Mouse (Mus musculus): ENCODE measurements around the gene Popdc2. TPM values are rescaled to one million over a fixed set of nuclear protein-coding genes. Genes with fewer than 3 reads are reported as not detected.
A peak's percentile ranks its signal among the peaks of the same experiment; 100 is the strongest.

The Popdc2 gene
- total and polyA plus RNA-seq, 3 experiments = 17.5 to 45.4 TPM; not detected in 1

DNA sequence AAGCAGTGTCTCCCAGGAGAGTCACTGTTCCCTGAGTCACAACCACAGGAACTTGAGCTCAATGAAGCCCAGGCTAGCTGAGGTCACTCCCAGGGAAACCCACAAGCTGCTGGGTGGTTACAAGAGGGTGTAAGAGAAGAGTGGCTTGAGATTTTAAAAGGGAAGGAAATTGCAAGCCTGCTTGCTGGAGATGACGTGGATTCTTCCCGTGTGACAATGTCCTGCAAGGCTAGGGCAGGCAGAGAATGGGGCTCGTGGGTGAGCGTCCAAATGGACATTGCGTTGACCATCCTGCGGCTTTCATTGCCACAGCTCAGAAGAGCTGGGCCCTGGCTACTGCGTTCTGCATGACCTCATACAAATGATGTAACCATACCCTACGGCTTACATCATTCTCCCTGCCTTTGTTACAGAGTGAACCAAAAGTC is 32.2 kb downstream of the Popdc2 start:
- Histone ChIP-seq H3K4me3 (ENCODE audit: control insufficient read depth in 1 of 2, insufficient read depth in 1 of 2, low read depth in 2 of 2, low read length in 2 of 2) (no peak overlapping the region), H3K27me3 (ENCODE audit: control insufficient read depth in 1 of 2, insufficient read depth in 2 of 2, low read length in 2 of 2) (no peaks in the 10 kb centered on the region), H3K79me2 (ENCODE audit: control insufficient read depth, insufficient read depth, low read length, poor library complexity) (no peaks in the 10 kb centered on the region), H3K9me3 (replicated peaks; ENCODE audit: insufficient read depth, low read length) (no peaks in the 10 kb centered on the region), H3K4me1 (ENCODE audit: control insufficient read depth in 1 of 2, insufficient read depth in 2 of 2, low read length in 2 of 2) (peaks cover 7 to 23% of the 10 kb centered on the region in 2 experiments), H3K9ac (ENCODE audit: control insufficient read depth, low read depth, low read length, poor library complexity, severe bottlenecking) (no peak overlapping the region), H3K27ac (ENCODE audit: control insufficient read depth, low read depth, low read length) (no peak overlapping the region), H3K36me3 (ENCODE audit: control insufficient read depth in 1 of 2, insufficient read depth in 2 of 2, low read length in 2 of 2) (peaks cover 0 to 20% of the 10 kb centered on the region in 2 experiments; a peak in 2 of 4 replicates)
- DNase-seq (ENCODE audit: low read depth, low spot score) = no peak
- no peak for TF ChIP-seq CTCF (IDR thresholded peaks at IDR 0.05 in 2 of 3, conservative IDR thresholded peaks at IDR 0.05 in 1 of 3; ENCODE audit: control insufficient read depth in 1 of 3, insufficient read depth in 1 of 3, low read depth in 2 of 3, low read length in 3 of 3, poor library complexity in 1 of 3, severe bottlenecking in 1 of 3)
- no peak for TF ChIP-seq MAX (IDR thresholded peaks at IDR 0.05; ENCODE audit: low read length)
- no peak for TF ChIP-seq ELF1 (IDR thresholded peaks at IDR 0.05; ENCODE audit: low read depth, low read length)
- no peak for TF ChIP-seq POLR2AphosphoS5 (IDR thresholded peaks at IDR 0.05; ENCODE audit: borderline replicate concordance, low read depth, low read length)
- no peak for TF ChIP-seq NRF1 (IDR thresholded peaks at IDR 0.05; ENCODE audit: insufficient read depth, low read depth, low read length, poor library complexity, severe bottlenecking)
- TF ChIP-seq HCFC1 (IDR thresholded peaks at IDR 0.05; ENCODE audit: low read depth, low read length) = no peak
- TF ChIP-seq POLR2A (IDR thresholded peaks at IDR 0.05; ENCODE audit: control insufficient read depth in 1 of 2, insufficient read depth in 1 of 2, low read depth in 1 of 2, low read length in 2 of 2, poor library complexity in 1 of 2) = no peak
- no peak for TF ChIP-seq MYB (IDR thresholded peaks at IDR 0.05; ENCODE audit: low read depth, low read length)
- no peak for TF ChIP-seq MEF2A (IDR thresholded peaks at IDR 0.05; ENCODE audit: extremely low read depth, insufficient replicate concordance, low read depth, low read length, poor library complexity, severe bottlenecking)
- TF ChIP-seq ZNF384 (IDR thresholded peaks at IDR 0.05; ENCODE audit: low read depth, low read length) = no peak
- no peak for TF ChIP-seq E2F4 (IDR thresholded peaks at IDR 0.05; ENCODE audit: borderline replicate concordance, low read depth, low read length)
- TF ChIP-seq NELFE (IDR thresholded peaks at IDR 0.05; ENCODE audit: low read depth, low read length) = no peak
- TF ChIP-seq TBP (IDR thresholded peaks at IDR 0.05; ENCODE audit: low read depth, low read length) = no peak
- TF ChIP-seq GATA1 (IDR thresholded peaks at IDR 0.05; ENCODE audit: low read depth, low read length) = no peak
- no peak for TF ChIP-seq GABPA (IDR thresholded peaks at IDR 0.05; ENCODE audit: low read depth, low read length)
- TF ChIP-seq MAZ (IDR thresholded peaks at IDR 0.05; ENCODE audit: low read depth, low read length) = no peak

GRCm38 (mm10) chr16:38395060-38395730 is 33.2 kb downstream of the Popdc2 start:
- no peak overlapping the region for H3K4me3 ChIP-seq (ENCODE audit: control insufficient read depth in 1 of 2, insufficient read depth in 1 of 2, low read depth in 2 of 2, low read length in 2 of 2)

More at GRCm38 (mm10) chr16:38395060-38395730, 33.2 kb downstream of the Popdc2 start:
- Histone ChIP-seq H3K79me2 (ENCODE audit: control insufficient read depth, insufficient read depth, low read length, poor library complexity) (no peaks in the 10 kb centered on the region), H3K36me3 (ENCODE audit: control insufficient read depth in 1 of 2, insufficient read depth in 2 of 2, low read length in 2 of 2) (peaks cover 0 to 20% of the 10 kb centered on the region in 2 experiments; a peak in 2 of 4 replicates), H3K4me1 (ENCODE audit: control insufficient read depth in 1 of 2, insufficient read depth in 2 of 2, low read length in 2 of 2) (peaks cover 7 to 23% of the 10 kb centered on the region in 2 experiments), H3K27ac (ENCODE audit: control insufficient read depth, low read depth, low read length) (peak overlapping the region; percentile 33), H3K9ac (ENCODE audit: control insufficient read depth, low read depth, low read length, poor library complexity, severe bottlenecking) (peak overlapping the region; percentile 43), H3K9me3 (replicated peaks; ENCODE audit: insufficient read depth, low read length) (no peaks in the 10 kb centered on the region), H3K27me3 (ENCODE audit: control insufficient read depth in 1 of 2, insufficient read depth in 2 of 2, low read length in 2 of 2) (no peaks in the 10 kb centered on the region)
- DNase-seq (ENCODE audit: low read depth, low spot score) = peak; percentile 27
- TF ChIP-seq TCF12 (IDR thresholded peaks at IDR 0.05; ENCODE audit: low read depth, low read length) = no peak
